Mouse (Mus musculus) megakaryocyte-erythroid progenitor cell, adult 5-6 weeks (primary cell): Measurements from ENCODE around the gene Trpc4ap. TPM values are rescaled to one million over a fixed set of nuclear protein-coding genes. Genes with fewer than 3 reads are reported as not detected.
A peak's percentile ranks its signal among the peaks of the same experiment; 100 is the strongest.

ENCODE experiments used
- ATAC-seq: replicated peaks from 2 replicates; pipeline ENCODE4 v1.8.0; 2016; ENCODE audit warnings: mild to moderate bottlenecking, inconsistent platforms; ENCODE audit not compliant: severe bottlenecking, poor library complexity, low FRiP score, low TSS enrichment
- total RNA-seq, 2 experiments: library from RNA; stranded (forward) in 1 of 2; stranded (reverse) in 1 of 2; fragments of 200-1000, 215-1000 nt in 1 of 2; fragments of >200 nt in 1 of 2; fragmentation: Nextera tagmentation in 1 of 2; gene quantifications; 2 replicates each; pipeline ENCODE4 v1.2.3; 2014 to 2017

The Trpc4ap gene
- total RNA-seq, 2 experiments from 2014 or later, result 61.0 to 86.6 TPM

GRCm38 (mm10) chr2:155626277-155626676, 65.9 kb downstream of the Trpc4ap start:
- ATAC-seq, result no peak

- ATAC-seq, result peak; percentile 63
Observed at GRCm38 (mm10) chr2:155624730-155625129, 67.5 kb downstream of the Trpc4ap start.

- ATAC-seq, result no peak
Observed at GRCm38 (mm10) chr2:155623996-155624395, 68.2 kb downstream of the Trpc4ap start.

DNA sequence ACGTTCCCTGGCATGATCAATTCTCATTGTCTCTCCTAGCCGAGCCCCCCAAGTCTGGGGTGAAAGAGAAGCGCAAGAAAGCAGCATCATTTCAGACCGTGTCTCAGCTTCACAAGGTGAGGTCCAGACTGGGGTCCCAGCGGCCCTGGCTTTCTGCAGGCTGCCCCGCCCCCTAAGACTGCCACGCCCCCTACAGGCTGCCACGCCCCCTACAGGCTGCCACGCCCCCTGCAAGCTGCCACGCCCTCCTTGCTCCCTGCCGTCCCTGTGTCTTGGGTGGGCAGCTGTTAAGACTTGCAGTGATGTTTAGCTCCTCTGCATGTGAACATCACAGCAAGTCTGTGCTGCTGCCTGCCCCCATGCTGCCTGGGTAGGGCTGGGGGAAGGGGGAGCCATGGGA, 69.6 kb downstream of the Trpc4ap start:
- ATAC-seq, result 0 out of 2 replicates have a peak, but pooled peaks have one; percentile 14

GRCm38 (mm10) chr2:155619817-155620216, 72.4 kb downstream of the Trpc4ap start:
- peak; percentile 58; the same call in 1 of the 2 replicates for ATAC-seq

DNA sequence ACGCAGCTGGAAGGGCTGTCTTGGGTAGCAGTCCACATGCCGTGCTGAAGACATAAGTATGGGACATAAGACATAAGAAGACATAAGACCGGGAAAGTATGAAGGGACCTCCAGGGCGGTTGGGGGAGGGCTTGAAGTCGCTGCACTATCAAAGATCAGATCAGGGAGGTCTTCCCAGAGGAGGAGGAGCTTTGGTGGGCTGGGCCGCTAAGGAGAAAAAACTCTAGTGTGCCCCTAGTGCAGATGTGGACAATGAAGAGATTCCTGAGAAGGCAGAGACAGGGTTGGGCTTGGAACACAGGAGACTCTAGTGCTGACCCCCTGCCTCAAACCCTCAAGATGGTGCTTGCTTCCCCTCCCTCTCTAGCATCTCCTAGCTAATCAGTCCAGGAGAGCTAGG, 75.2 kb downstream of the Trpc4ap start:
- ATAC-seq, result no peak

DNA sequence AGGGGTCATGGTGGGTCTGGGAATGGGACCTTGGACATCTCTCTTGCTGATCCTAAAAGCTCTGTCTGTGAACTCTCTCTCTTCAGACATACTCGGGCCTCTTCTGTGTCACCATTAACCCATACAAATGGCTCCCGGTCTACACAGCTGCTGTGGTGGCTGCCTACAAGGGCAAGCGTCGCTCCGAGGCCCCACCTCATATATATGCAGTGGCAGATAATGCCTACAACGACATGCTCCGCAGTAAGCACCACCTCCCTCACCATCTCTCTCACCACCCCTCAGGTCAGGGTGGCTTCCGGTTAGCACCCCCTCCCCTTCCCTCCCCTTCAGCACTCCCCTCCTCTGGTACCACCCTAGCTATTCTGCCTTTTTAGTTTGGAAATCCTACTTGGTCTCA, 78.2 kb downstream of the Trpc4ap start:
- no peak for ATAC-seq

DNA sequence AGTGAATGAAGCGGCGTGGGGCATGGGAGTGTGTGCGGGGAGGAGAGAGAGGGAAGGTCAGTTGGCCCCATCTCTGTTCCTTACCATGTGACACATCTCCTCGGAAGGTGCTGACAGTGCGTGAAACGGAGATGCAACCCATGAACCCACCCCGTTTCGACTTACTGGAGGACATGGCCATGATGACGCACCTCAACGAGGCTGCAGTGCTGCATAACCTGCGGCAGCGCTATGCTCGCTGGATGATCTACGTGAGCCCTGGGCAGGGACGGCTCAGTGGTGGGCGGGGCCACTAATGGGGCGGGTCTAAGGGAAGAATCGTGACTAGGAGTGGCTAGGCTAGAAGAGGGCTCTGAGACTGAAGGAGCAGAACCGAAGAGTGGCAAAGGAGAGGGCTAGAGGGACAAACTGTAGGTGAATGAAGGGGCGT, 78.8 kb downstream of the Trpc4ap start:
- peak; percentile 98 for ATAC-seq

DNA sequence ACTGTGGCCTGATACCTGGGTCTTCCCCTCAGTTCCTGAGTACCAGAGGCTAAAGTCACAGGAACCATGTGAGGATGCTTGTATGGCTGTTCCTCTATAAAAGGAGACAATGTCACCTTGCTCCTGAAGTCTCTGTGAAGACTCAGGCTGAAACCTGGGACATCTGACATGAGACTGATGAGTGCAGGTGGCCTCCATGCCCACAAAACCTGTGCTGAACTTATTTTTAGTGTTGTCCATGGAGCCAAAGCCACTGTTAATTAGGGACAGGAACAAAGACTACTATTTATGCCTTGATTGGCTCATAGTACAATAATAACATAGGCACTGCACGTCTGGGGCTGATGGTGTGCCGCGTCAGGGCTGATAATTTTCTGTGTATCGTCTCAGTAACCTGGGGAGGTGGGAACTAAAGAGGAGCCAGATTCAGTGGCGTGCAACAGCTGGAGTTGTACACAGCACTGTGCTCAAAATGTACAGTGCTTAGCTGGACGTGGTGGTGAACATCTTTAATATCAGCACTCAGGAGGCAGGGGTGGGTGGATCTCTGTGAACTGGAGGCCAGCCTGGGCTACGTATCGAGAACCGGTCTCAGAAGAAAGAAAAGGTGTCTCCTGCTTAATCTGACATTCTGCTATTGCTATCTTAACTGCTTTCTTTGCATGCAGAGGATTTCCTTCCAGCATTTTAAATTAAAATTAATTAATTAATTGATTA, 80.2 kb downstream of the Trpc4ap start:
- ATAC-seq, result no peak

- ATAC-seq, result no peak
Observed at GRCm38 (mm10) chr2:155610978-155611377, 81.2 kb downstream of the Trpc4ap start, which contains the start of gene Myh7b. Gene Myh7b (plus strand): TSS chr2:155611212.

DNA sequence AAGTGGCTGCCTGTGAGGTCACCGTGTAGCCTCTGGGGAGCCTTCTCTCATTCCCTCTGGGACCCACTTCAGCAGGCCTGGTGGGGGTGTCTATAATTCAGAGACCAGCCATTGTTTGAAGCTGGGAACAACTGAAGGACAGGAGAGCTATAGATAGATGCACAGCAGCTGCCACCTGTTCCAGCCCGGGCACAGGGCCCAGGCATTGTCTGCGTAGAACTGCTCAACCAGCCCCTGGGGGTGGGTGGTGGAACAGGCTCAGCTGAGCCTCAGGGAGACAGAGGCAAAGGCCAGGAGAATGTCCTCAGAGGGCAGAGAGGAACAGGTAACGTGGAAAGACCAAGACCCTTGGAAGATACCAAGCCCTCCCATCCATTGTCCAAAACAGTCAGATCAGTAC, 85.8 kb downstream of the Trpc4ap start:
- ATAC-seq, result peak; percentile 36; the same call in 1 of the 2 replicates

GRCm38 (mm10) chr2:155605236-155605589, 87.0 kb downstream of the Trpc4ap start:
- ATAC-seq, result peak; percentile 63

DNA sequence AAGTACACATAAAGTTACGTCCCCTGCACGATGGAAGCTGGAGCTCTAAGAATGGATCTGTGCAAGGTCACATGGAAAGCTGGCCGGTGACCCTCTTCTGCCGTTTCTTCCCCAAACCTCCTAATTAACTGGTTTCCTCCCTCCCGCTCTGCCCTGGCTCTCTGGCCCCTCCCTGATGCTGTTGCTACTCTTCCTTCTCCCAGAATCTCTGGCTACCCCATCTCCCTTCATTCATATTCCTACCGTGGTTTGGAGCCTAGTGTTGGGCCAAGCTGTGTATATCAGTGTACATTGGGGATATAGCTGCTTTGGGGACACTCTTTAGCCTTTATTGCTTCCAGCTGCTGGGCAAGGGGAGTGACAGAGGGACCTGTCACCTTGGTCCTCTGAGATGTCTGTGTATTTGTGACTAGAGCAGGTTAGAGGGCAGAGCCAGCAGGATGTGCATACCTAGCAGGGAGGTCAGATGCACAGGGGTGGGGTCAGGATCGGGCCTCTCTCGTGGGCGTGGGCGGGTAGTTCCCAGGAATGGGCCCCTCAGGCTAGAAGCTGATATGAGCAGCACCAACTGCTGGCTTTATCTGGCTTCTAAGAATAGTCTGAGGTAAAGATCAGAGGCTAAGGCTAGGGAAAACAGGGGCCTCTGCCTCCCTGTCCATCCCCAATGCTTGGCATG, 87.5 kb downstream of the Trpc4ap start:
- ATAC-seq, result peak; percentile 76

DNA sequence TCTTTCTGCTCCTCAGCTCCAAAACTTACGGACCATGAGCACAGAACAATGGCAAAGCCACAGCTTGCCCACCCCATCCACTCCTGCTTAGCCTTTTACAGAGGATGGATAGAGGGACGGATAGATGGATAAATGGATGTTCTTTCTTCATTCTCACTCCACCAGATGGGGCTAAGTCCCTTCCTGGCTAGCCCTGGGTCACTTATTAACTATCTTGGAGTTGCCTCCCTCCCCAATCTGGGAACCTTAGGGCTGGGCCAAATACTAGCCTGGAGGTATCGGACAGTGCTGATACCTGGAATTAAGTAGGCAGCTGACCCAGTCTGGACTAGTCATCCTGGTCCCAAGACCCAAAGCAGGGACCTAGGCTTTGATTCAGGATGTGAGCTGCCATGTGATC, 88.5 kb downstream of the Trpc4ap start:
- no peak for ATAC-seq

DNA sequence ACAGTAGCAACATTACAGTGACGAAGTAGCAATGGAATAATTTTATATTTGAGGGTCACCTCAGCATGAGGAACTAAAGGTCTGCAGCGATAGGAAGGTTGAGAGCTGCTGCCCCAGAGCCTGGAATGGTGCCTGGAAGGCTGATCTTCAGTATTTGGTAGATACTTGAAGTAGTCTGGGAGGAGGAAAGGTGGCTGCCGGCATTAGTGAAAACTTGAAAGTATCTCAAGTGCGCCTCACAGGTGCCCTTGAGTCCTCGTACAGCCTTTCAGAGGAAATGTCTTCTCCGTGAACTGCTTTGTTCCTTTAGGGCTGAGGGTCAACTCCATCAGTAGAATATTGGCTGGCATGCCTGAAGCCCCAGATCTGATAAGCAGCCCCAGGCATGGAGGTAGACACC, 96.7 kb downstream of the Trpc4ap start:
- ATAC-seq, result no peak

GRCm38 (mm10) chr2:155592854-155593283, 99.3 kb downstream of the Trpc4ap start:
- ATAC-seq, result no peak

DNA sequence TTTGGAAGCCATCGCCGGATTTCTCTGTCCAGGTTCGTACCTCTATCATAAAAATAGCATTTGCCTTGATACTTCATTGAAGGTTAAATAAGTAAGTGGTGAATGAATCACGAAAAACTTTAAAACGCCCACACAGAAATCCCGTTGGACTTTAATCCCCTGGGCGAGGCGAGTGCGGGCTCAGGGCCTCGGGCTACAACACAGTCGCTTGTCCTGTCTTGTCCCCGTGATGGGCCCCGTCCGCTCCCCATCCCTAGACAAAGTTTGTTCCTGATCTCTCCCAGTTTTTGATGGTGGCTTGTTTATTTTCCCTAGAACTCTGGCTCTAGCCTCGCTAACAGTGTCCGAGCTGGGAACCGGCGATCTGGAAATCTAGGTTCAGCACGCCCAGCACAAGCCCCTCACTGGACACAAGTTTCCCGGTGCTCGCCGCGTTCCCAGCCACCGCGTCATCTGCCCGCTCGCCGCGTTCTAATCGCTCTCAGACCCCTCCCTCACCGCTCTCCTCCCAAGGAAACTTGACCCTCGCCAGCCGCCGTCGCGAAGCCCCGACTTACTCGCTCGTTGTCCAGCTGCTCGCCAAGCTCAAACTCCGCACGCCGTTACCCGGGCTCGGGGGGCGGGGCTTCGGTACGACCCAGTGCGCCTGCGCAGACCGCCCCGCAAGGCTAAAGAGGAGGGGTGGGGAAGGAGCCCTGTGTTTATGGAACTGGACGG, 99.9 kb downstream of the Trpc4ap start, which contains the start of gene Gss:
TSS of gene Gss (minus strand) at position 674 of the 717 bp plus-strand sequence.
- ATAC-seq, result peak; percentile 92

DNA sequence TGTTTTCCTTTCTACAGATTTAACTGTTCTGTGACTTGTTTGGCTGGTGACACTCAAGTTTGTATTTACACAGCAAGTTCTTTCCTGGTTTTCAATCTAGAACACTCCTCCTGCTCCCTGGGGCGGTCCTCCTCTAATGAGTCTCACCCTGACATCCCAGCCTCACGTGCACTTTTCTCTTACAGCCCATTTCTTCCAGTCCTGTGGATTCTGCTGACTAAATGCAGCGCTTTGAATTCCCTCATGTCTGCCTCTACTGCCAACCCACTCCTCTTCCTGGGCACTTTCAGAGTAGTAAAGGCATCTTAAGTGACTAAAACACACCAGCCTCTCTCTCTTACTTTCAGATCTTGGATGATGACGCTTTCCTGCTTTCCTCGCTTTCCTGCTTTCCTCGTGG, 100.5 kb downstream of the Trpc4ap start:
- ATAC-seq, result no peak

- no peak for ATAC-seq
Observed at GRCm38 (mm10) chr2:155590876-155591275, 101.3 kb downstream of the Trpc4ap start.

GRCm38 (mm10) chr2:155589521-155589920, 102.7 kb downstream of the Trpc4ap start:
- ATAC-seq, result no peak
